Mouse (Mus musculus) kidney, postnatal 0 days (tissue): ENCODE results near the gene Ercc2. TPM values are rescaled to one million over a fixed set of nuclear protein-coding genes. Genes with fewer than 3 reads are reported as not detected.

Source experiments
- ATAC-seq: fragments of 200-750 bp; cut with Nextera tagmentation; replicated peaks from 2 replicates; pipeline ENCODE4 v1.8.0; 2017; ENCODE audit warnings: low read depth, moderate number of reproducible peaks, moderate TSS enrichment, moderate library complexity; ENCODE audit not compliant: low FRiP score
- DNase-seq: peaks from one replicate; pipeline ENCODE4 v3.0.0-alpha.2; 2016; ENCODE audit warnings: low spot score
- H3K27ac ChIP-seq: fragments of 300-500 bp; sonication (generic); 2 replicates; pipeline ENCODE4 v1.5.1; 2014; ENCODE audit warnings: mild to moderate bottlenecking
- H3K27me3 ChIP-seq: fragments of 300-500 bp; sonication (generic); 2 replicates; pipeline ENCODE4 v1.6.1; 2014; ENCODE audit warnings: low read length, mixed read lengths; ENCODE audit not compliant: insufficient read depth
- H3K36me3 ChIP-seq: fragments of 300-500 bp; sonication (generic); 2 replicates; pipeline ENCODE4 v1.6.1; 2014; ENCODE audit warnings: low read length, mixed read lengths; ENCODE audit not compliant: insufficient read depth
- H3K4me1 ChIP-seq: fragments of 300-500 bp; sonication (generic); replicated peaks from 2 replicates; pipeline ENCODE4 v1.6.1; 2014; ENCODE audit warnings: antibody characterized with exemption, low read length, mixed read lengths; ENCODE audit not compliant: insufficient read depth
- H3K4me2 ChIP-seq: fragments of 300-500 bp; sonication (generic); 2 replicates; pipeline ENCODE4 v1.6.1; 2014; ENCODE audit warnings: mild to moderate bottlenecking, low read length, moderate library complexity, mixed read lengths
- H3K4me3 ChIP-seq: fragments of 300-500 bp; sonication (generic); replicated peaks from 2 replicates; pipeline ENCODE4 v1.5.1; 2014; ENCODE audit warnings: low read depth, low read length
- H3K9ac ChIP-seq: fragments of 300-500 bp; sonication (generic); 2 replicates; pipeline ENCODE4 v1.6.1; 2014; ENCODE audit warnings: low read depth, low read length
- H3K9me3 ChIP-seq: fragments of 300-500 bp; sonication (generic); replicated peaks from 2 replicates; pipeline ENCODE4 v1.6.1; 2016; ENCODE audit warnings: low read length, inconsistent platforms, mixed read lengths
- CTCF ChIP-seq: IDR thresholded peaks from 2 replicates; pipeline ENCODE4 v1.5.1; 2016; ENCODE audit warnings: antibody characterized with exemption, low read depth, mild to moderate bottlenecking, moderate library complexity
- WGBS: fragments of 180-500 bp; shearing (Covaris S2); extraction: QIAGEN DNeasy Blood & Tissue Kit; methylation state at CpG from one replicate; pipeline ENCODE4 v1.1.7; 2014; 5-methylcytosine and 5-hydroxymethylcytosine counted together
- polyA plus RNA-seq: library from polyadenylated mRNA; unstranded; fragments of >200 nt; fragmentation: Nextera tagmentation; extraction: Ambion mirVana; gene quantifications from 2 replicates; pipeline ENCODE4 v1.2.1, GENCODE M21; 2015

The Ercc2 gene
- polyA plus RNA-seq, 1 experiment from 2014 or later: 11.5 TPM

DNA sequence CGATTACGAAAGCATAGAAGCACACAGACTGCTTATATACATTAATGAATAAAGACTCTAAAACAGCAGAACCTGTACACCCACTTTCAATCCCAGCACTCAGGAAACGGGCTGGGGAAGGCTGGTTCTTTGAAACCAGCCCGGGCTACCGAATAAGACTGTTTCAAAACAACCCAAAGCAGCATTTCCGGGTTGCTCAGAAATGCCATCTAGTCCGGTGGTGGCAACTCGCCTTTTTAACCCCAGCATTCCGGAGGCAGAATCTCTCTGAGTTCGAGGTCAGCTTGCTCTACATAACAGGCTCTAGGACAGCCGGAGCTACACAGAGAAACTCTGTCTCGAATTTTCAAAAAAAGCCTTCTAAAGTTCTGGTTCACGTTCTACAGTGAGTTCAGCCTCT, 23.2 kb upstream of the Ercc2 start:
- 0 out of 2 replicates have a peak, but pooled peaks cover 6% of the 10 kb centered on the region for H3K36me3 ChIP-seq
- 0 out of 2 replicates have a peak, but pooled peaks cover 17% of the 10 kb centered on the region for H3K4me1 ChIP-seq
- peak overlapping the region; percentile 74 for H3K4me3 ChIP-seq
- H3K27ac ChIP-seq: no peak overlapping the region
- H3K9me3 ChIP-seq: no peaks in the 10 kb centered on the region
- WGBS: 13% methylated on average over 13 of the region's 13 CpGs
- H3K4me2 ChIP-seq: peak overlapping the region; percentile 99
- DNase-seq (no peak), ATAC-seq (no peak)
- H3K9ac ChIP-seq: peak overlapping the region; percentile 75
- TF ChIP-seq CTCF: no peak
- H3K27me3 ChIP-seq: no peaks in the 10 kb centered on the region

DNA sequence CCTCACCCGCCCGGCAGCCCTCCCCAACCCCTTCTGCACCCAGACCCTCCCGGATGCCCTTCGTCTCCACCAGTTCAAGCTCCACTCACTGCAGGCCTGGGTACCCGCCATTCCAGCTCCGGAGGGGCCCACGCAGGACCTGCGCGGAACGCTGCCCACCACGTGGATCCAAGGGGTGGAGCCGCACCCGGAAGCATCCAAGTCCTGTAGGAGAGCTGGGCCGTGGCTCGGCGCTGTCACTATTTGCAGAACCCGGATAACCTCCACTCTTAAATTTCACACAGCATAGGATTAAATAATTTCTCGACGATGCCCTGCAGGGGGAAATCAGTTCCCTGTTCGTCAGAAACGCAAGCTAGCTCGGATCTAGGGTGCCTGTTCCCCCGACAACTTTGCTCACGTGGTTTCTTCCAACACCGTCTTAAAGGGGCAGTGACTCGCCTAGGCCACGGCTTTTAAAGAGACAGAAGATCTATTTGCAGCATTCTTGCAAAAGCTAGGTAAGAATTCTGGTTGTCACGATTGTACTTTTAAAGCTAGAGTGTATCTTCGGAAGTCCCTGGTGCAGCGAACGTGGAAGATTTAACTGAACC, 22.4 kb upstream of the Ercc2 start, which contains the start of the genes Cd3eap and Ppp1r13l:
Gene Cd3eap, minus strand, starts transcription at position 185 of the 593 bp plus-strand sequence.
Gene Ppp1r13l, plus strand, starts transcription at position 451 of the 593 bp plus-strand sequence.
- H3K27ac ChIP-seq: peak within 1 kb of the TSS; percentile 56; the same call in 1 of the 2 replicates
- peak within 1 kb of the TSS; percentile 75 for H3K9ac ChIP-seq
- peak within 1 kb of the TSS; percentile 99 for H3K4me2 ChIP-seq
- ATAC-seq (peak; percentile 48), DNase-seq (peak; percentile 94)
- TF ChIP-seq CTCF: no peak
- WGBS: under 1% methylated on average over 31 of the region's 31 CpGs
- H3K4me1 ChIP-seq: 0 out of 2 replicates have a peak, but pooled peaks cover 17% of the 10 kb centered on the region
- H3K9me3 ChIP-seq: no peaks in the 10 kb centered on the region
- 0 out of 2 replicates have a peak, but pooled peaks cover 6% of the 10 kb centered on the region for H3K36me3 ChIP-seq
- no peaks in the 10 kb centered on the region for H3K27me3 ChIP-seq
- peak within 1 kb of the TSS; percentile 74 for H3K4me3 ChIP-seq

DNA sequence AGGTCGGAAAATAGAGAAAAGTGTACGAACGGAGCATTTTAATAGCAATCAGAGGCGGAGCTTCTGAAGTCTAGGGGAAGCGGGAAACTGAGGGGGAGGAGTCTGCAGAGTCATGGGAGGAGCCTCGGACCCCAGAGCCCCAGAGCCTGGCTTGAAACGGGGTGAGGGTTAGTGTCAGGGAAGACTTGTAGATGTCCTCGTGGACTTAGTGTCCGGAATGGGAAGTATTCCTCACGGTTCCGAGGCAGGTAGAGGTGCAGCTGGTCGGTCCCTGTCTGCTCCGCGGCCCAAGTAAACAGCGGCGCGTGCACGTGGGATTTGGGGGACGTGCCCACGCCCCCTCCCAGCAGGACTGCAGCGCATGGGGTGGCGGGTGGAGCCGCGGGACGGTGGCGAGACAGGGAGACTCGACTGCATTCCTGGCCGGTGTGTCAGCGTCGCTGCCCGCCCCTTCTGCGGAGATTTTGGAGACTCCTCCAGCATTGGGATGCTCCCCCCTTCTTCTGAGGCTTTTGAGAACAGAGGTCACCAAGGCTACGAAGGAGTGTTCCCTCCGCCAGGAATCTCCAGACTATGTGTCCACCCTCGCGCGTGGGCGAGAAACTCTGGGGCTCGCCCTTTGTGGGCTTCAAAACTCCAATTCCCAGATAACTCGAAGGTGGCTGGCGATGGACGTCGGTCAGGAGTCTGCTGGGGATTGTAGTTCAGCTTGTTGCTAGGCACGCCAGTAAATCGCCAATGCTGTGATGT, 21.7 kb upstream of the Ercc2 start:
- Histone ChIP-seq H3K36me3 (0 out of 2 replicates have a peak, but pooled peaks cover 2% of the 10 kb centered on the region), H3K4me2 (peak overlapping the region; percentile 99), H3K9me3 (no peaks in the 10 kb centered on the region), H3K4me1 (0 out of 2 replicates have a peak, but pooled peaks cover 17% of the 10 kb centered on the region), H3K27me3 (no peaks in the 10 kb centered on the region), H3K9ac (peak overlapping the region; percentile 75; the same call in 1 of the 2 replicates), H3K27ac (peak overlapping the region; percentile 36; the same call in 1 of the 2 replicates), H3K4me3 (peak overlapping the region; percentile 74)
- ATAC-seq (peak; percentile 64), DNase-seq (peak; percentile 91)
- under 1% methylated on average over 45 of the region's 45 CpGs for WGBS
- no peak for TF ChIP-seq CTCF

DNA sequence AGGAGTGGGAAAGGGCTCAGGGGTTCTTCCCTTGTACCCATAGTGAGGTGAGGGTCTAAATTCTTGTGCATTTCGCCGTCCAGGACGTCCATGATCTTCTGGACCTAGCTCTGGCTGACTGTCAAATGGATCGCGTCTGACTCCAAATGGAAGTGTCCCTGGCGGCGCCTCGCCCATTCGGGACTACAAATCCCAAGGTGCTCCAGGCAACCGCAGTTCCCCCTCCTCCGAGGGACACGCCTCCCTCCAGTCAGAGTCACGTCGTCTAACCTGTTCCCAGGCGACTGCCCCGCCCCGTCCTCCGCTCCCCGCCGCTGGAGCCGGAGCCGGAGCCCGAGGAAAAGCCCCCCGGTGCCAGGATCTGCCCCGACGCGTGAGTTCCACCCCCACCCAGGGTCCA, 20.9 kb upstream of the Ercc2 start:
- Histone ChIP-seq H3K9me3 (no peaks in the 10 kb centered on the region), H3K4me3 (peak overlapping the region; percentile 74), H3K27ac (peak overlapping the region; percentile 39; the same call in 1 of the 2 replicates), H3K9ac (peak overlapping the region; percentile 39; the same call in 1 of the 2 replicates), H3K27me3 (no peaks in the 10 kb centered on the region), H3K4me1 (0 out of 2 replicates have a peak, but pooled peaks cover 17% of the 10 kb centered on the region), H3K36me3 (no peaks in the 10 kb centered on the region), H3K4me2 (peak overlapping the region; percentile 99)
- WGBS: 0% methylated on average over 27 of the region's 27 CpGs
- no peak for TF ChIP-seq CTCF
- ATAC-seq (peak; percentile 70), DNase-seq (peak; percentile 94)

DNA sequence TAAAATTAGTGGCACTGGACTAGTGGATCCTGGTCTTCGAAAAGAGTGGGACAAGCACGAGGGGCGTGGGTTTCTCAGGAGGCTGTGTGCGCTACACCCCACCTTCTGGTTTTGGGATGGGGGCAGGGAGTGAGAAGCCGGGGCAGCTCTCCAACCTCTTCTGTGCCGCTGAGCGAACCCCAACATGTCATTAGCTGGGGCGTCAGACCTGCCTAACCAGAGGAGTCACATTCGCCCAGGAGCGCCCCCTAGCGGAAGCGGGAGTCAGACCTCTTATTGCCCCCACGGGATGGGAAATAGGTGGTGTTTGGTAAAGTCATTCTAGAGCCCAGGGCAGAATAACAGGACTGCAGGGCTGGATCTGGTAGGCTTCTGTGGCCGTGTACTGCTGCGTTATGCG, 20.1 kb upstream of the Ercc2 start:
- peak; percentile 76 for TF ChIP-seq CTCF
- Histone ChIP-seq H3K4me1 (0 out of 2 replicates have a peak, but pooled peaks cover 17% of the 10 kb centered on the region), H3K4me2 (peak overlapping the region; percentile 99), H3K27me3 (no peaks in the 10 kb centered on the region), H3K36me3 (no peaks in the 10 kb centered on the region), H3K9ac (peak overlapping the region; percentile 39; the same call in 1 of the 2 replicates), H3K27ac (no peak overlapping the region), H3K4me3 (peak overlapping the region; percentile 74), H3K9me3 (no peaks in the 10 kb centered on the region)
- 10% methylated on average over 16 of the region's 16 CpGs for WGBS
- ATAC-seq (no peak), DNase-seq (peak; percentile 52)

DNA sequence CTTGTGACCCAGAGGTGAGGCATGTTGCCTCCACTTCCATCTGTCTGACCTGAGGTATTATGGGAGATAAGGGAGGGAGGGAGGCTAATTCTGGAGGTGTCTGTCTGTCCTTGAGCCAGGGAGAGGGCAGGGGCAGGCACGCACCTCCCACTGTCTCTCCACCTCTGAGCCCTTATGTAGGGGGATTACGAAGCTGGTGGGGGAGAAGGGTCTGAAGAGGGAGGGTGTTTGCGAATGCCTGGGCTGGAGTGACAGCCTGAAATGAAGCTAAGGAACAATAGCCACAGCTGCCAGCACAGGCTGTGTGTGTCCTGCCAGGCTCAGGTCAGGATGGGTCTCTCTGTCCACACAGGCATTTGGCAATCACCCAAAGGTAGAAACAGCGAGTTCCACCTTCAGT, 19.5 kb upstream of the Ercc2 start:
- 58% methylated on average over 4 of the region's 4 CpGs for WGBS
- no peak for TF ChIP-seq CTCF
- Histone ChIP-seq H3K27me3 (no peaks in the 10 kb centered on the region), H3K36me3 (no peaks in the 10 kb centered on the region), H3K9ac (no peak overlapping the region), H3K4me3 (no peak overlapping the region), H3K9me3 (no peaks in the 10 kb centered on the region), H3K4me1 (0 out of 2 replicates have a peak, but pooled peaks cover 17% of the 10 kb centered on the region), H3K27ac (no peak overlapping the region), H3K4me2 (no peak overlapping the region)
- no peak for ATAC-seq
- DNase-seq: no peak
